Mouse (Mus musculus): ENCODE results near the gene Acad8.

DNA sequence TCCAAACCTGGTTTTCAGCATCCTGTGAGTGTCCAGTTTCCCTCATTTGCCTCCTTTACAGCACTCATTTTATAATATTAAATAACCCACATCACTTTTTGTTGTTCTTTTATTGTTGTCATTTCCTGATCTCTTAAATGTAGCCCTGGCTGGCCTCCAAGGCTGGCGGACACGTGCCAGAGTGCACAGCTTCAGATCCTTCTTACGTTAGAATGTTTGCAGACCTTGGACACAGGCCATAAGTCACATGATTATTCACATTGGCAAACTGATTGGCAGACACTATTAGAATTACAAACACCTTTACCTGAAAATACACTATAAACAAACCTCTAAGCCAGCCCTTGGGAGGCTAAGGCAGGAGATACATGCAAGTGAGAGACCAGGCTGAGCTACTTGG, 75.2 kb downstream of the Acad8 start:
- TF ChIP-seq CTCF (IDR thresholded peaks at IDR 0.05; ENCODE audit: low read depth), result no peak
- TF ChIP-seq EP300 (IDR thresholded peaks at IDR 0.05; ENCODE audit: low read depth), result no peak
